Mouse (Mus musculus): ENCODE results near the gene Ankrd50. TPM values are rescaled to one million over a fixed set of nuclear protein-coding genes. Genes with fewer than 3 reads are reported as not detected.

Gene Ankrd50
- polyA plus RNA-seq, 2 experiments: 2.0 to 2.5 TPM

DNA sequence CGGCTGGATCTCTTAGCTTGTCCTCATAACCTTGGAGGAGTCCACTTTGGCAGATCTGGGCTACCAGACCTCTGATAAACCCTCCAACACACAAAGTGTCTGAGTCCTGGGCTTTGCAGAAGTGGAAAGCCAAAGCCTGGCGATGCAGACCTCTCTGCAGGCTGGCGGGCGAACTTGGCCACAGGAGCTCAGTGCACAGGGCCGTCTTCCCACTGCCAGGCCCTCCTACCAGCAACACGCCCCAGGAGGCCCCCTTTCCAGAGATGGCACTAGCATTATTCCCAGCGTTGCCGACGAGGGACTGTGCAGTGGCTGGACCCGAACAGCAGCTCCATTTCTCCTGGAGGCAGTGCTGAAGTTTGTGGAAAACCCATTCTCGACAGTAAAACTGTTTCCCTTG is 1.9 kb downstream of the Ankrd50 start:
- TF ChIP-seq CTCF (IDR thresholded peaks at IDR 0.05; ENCODE audit: low read depth) (no peak), EP300 (IDR thresholded peaks at IDR 0.05; ENCODE audit: low read depth) (no peak)
- 70% methylated on average over 11 of the region's 11 CpGs for WGBS (ENCODE audit: insufficient replicate concordance)
- Histone ChIP-seq H3K9me3 (ENCODE audit: control insufficient read depth, low read length) (no peaks in the 10 kb centered on the region), H3K27me3 (ENCODE audit: control insufficient read depth, insufficient read depth, low read length) (no peaks in the 10 kb centered on the region), H3K9ac (replicated peaks) (no peak overlapping the region), H3K27ac (no peak overlapping the region), H3K4me3 (ENCODE audit: insufficient read depth in 1 of 2, low read depth in 2 of 2, low read length in 2 of 2) (peak overlapping the region; percentile 8 to 12; a peak in 2 of 4 replicates), H3K4me1 (replicated peaks; ENCODE audit: control insufficient read depth in 2 of 2, insufficient read depth in 2 of 2, low read length in 1 of 2) (peaks cover 0 to 3% of the 10 kb centered on the region in 2 experiments; a peak in 1 of 4 replicates), H3K4me2 (ENCODE audit: low read depth) (peak overlapping the region; percentile 89), H3K36me3 (replicated peaks; ENCODE audit: control insufficient read depth, insufficient read depth, low read depth) (no peaks in the 10 kb centered on the region)
- DNase-seq (ENCODE audit: low read depth in 3 of 3, low spot score in 3 of 3) (no peak), ATAC-seq (ENCODE audit: insufficient read depth) (no peak)

DNA sequence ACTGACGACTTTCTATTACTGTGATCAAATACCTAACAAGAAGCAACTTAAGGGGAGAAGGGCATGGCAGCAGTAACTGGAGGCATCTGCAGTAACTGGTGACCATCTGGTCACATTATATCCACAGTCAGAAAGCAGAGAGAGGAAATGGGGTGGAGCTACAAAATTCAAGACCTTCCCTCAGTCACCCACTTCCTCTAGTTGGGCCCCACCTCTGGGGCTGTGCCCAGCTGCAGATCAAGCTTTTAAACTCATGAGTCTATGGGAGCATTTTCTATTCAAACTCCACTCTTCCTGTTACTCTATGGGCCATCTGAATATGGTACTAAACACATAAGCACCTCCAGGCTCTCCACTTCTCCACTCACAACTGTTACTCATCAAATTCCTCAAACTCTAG is 3.5 kb downstream of the Ankrd50 start:
- peaks cover 0 to 3% of the 10 kb centered on the region in 2 experiments; a peak in 1 of 4 replicates for H3K4me1 ChIP-seq (replicated peaks; ENCODE audit: control insufficient read depth in 2 of 2, insufficient read depth in 2 of 2, low read length in 1 of 2)
- H3K36me3 ChIP-seq (replicated peaks; ENCODE audit: control insufficient read depth, insufficient read depth, low read depth): no peaks in the 10 kb centered on the region
- WGBS (ENCODE audit: insufficient replicate concordance): 58% methylated on average over 1 of the region's 1 CpGs
- TF ChIP-seq EP300 (IDR thresholded peaks at IDR 0.05; ENCODE audit: low read depth) (no peak), CTCF (IDR thresholded peaks at IDR 0.05; ENCODE audit: low read depth) (no peak)
- H3K9me3 ChIP-seq (ENCODE audit: control insufficient read depth, low read length): no peaks in the 10 kb centered on the region
- H3K27ac ChIP-seq: no peak overlapping the region
- DNase-seq (ENCODE audit: low read depth in 3 of 3, low spot score in 3 of 3) (no peak), ATAC-seq (ENCODE audit: insufficient read depth) (no peak)
- no peak overlapping the region for H3K4me3 ChIP-seq (ENCODE audit: insufficient read depth in 1 of 2, low read depth in 2 of 2, low read length in 2 of 2)
- no peak overlapping the region for H3K9ac ChIP-seq (replicated peaks)
- H3K27me3 ChIP-seq (ENCODE audit: control insufficient read depth, insufficient read depth, low read length): no peaks in the 10 kb centered on the region
- no peak overlapping the region for H3K4me2 ChIP-seq (ENCODE audit: low read depth)

DNA sequence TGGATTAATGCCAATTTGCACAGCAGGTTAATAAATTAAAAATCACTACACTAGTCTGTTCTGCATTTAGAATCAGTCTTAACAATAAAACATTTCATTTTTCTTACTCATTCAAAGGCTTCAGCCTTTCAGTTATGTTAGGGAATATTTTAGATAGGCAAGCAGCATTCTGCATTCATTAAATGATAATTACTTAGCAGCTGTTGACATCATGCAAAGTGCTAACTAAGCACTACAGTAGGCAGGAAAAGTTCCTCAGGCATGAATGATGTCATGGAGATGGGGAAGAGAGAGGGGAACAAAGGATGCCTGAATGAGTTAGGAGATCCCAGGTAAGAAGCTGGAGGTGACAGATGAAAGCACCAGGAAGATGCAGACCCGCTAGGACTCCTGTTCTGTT is 6.7 kb downstream of the Ankrd50 start:
- Histone ChIP-seq H3K27me3 (ENCODE audit: control insufficient read depth, insufficient read depth, low read length) (no peaks in the 10 kb centered on the region), H3K4me3 (ENCODE audit: insufficient read depth in 1 of 2, low read depth in 2 of 2, low read length in 2 of 2) (no peak overlapping the region), H3K9me3 (ENCODE audit: control insufficient read depth, low read length) (no peaks in the 10 kb centered on the region), H3K36me3 (replicated peaks; ENCODE audit: control insufficient read depth, insufficient read depth, low read depth) (no peaks in the 10 kb centered on the region), H3K9ac (replicated peaks) (no peak overlapping the region), H3K4me2 (ENCODE audit: low read depth) (no peak overlapping the region), H3K27ac (no peak overlapping the region), H3K4me1 (replicated peaks; ENCODE audit: control insufficient read depth in 2 of 2, insufficient read depth in 2 of 2, low read length in 1 of 2) (no peaks in the 10 kb centered on the region)
- 50% methylated on average over 1 of the region's 1 CpGs for WGBS (ENCODE audit: insufficient replicate concordance)
- TF ChIP-seq CTCF (IDR thresholded peaks at IDR 0.05; ENCODE audit: low read depth) (no peak), EP300 (IDR thresholded peaks at IDR 0.05; ENCODE audit: low read depth) (no peak)
- no peak for DNase-seq (ENCODE audit: low read depth in 3 of 3, low spot score in 3 of 3)
- ATAC-seq (ENCODE audit: insufficient read depth): no peak

DNA sequence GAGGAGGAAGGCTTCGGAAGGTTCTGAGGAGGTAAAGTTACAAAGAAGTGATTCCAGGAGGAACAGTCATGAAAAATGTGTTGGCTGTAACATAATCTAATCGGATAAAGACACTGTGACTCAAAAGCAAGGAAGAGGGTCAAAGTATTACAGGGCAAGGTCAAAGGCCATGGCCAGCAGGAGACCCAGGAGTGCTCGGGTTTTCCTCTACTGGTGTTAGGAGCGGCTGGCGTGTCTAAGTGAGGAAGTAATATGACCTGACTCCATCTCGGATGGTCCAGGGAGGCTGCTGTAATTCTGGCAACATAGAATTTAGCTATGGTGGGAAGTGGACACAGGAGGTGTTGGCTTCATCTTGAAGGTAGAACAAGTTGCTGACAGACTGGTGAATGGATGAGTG is 9.1 kb downstream of the Ankrd50 start:
- TF ChIP-seq CTCF (IDR thresholded peaks at IDR 0.05; ENCODE audit: low read depth) (no peak), EP300 (IDR thresholded peaks at IDR 0.05; ENCODE audit: low read depth) (no peak)
- H3K27ac ChIP-seq: no peak overlapping the region

DNA sequence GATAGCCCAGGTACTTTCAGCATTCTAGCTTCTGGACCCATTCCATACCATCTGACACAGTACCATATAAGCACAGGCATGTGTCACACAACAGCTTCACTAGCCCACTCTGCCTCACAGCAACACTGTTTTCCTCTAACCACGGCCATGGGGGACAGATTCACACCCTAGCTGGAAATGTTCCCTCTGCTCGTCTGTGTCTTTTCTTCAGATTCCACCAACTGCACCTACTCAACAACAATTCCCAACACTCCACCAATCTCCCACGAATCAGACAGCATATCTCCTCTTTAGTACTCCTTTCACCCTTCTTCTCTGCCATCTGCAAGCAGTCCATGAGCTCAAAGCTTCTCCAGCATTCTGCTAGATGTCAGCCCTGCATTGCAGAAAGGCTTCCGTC is 11.5 kb downstream of the Ankrd50 start:
- Histone ChIP-seq H3K36me3 (replicated peaks; ENCODE audit: control insufficient read depth, insufficient read depth, low read depth) (no peaks in the 10 kb centered on the region), H3K4me1 (replicated peaks; ENCODE audit: control insufficient read depth in 2 of 2, insufficient read depth in 2 of 2, low read length in 1 of 2) (no peaks in the 10 kb centered on the region), H3K9ac (replicated peaks) (no peak overlapping the region), H3K9me3 (ENCODE audit: control insufficient read depth, low read length) (no peaks in the 10 kb centered on the region), H3K27ac (no peak overlapping the region), H3K27me3 (ENCODE audit: control insufficient read depth, insufficient read depth, low read length) (no peaks in the 10 kb centered on the region), H3K4me2 (ENCODE audit: low read depth) (no peak overlapping the region), H3K4me3 (ENCODE audit: insufficient read depth in 1 of 2, low read depth in 2 of 2, low read length in 2 of 2) (no peak overlapping the region)
- TF ChIP-seq EP300 (IDR thresholded peaks at IDR 0.05; ENCODE audit: low read depth) (no peak), CTCF (IDR thresholded peaks at IDR 0.05; ENCODE audit: low read depth) (no peak)
- 55% methylated on average over 4 of the region's 4 CpGs for WGBS (ENCODE audit: insufficient replicate concordance)
- DNase-seq (ENCODE audit: low read depth in 3 of 3, low spot score in 3 of 3) (no peak), ATAC-seq (ENCODE audit: insufficient read depth) (no peak)

More for the DNA sequence above, 9.1 kb downstream of the Ankrd50 start:
- ATAC-seq (ENCODE audit: insufficient read depth) (no peak), DNase-seq (ENCODE audit: low read depth in 3 of 3, low spot score in 3 of 3) (no peak)
- no peak overlapping the region for H3K9ac ChIP-seq (replicated peaks)
- no peaks in the 10 kb centered on the region for H3K36me3 ChIP-seq (replicated peaks; ENCODE audit: control insufficient read depth, insufficient read depth, low read depth)
- no peak overlapping the region for H3K4me3 ChIP-seq (ENCODE audit: insufficient read depth in 1 of 2, low read depth in 2 of 2, low read length in 2 of 2)
- H3K27me3 ChIP-seq (ENCODE audit: control insufficient read depth, insufficient read depth, low read length): no peaks in the 10 kb centered on the region
- H3K9me3 ChIP-seq (ENCODE audit: control insufficient read depth, low read length): no peaks in the 10 kb centered on the region
- no peaks in the 10 kb centered on the region for H3K4me1 ChIP-seq (replicated peaks; ENCODE audit: control insufficient read depth in 2 of 2, insufficient read depth in 2 of 2, low read length in 1 of 2)
- 68% methylated on average over 6 of the region's 6 CpGs for WGBS (ENCODE audit: insufficient replicate concordance)
- no peak overlapping the region for H3K4me2 ChIP-seq (ENCODE audit: low read depth)
